Mouse (Mus musculus) heart, embryonic 14.5 days (tissue): ENCODE results near the gene Gm12695. TPM values are rescaled to one million over a fixed set of nuclear protein-coding genes. Genes with fewer than 3 reads are reported as not detected.

Source experiments
- ATAC-seq: fragments of 200-750 bp; cut with Nextera tagmentation; 2 replicates; pipeline ENCODE4 v1.8.0; 2017; ENCODE audit warnings: low read depth, moderate TSS enrichment; ENCODE audit not compliant: insufficient number of reproducible peaks, insufficient read depth, low FRiP score
- H3K27ac ChIP-seq, 2 experiments: fragments of 200-500 bp in 1 of 2; fragments of 300-500 bp in 1 of 2; sonication (generic) in 1 of 2; replicated peaks in 1 of 2; 2 replicates each; pipeline ENCODE4 v1.5.1; 2012 to 2014; ENCODE audit warnings: low read depth in 2 of 2, low read length in 2 of 2, control low read depth in 1 of 2, mild to moderate bottlenecking in 1 of 2, mixed read lengths in 1 of 2; ENCODE audit not compliant: control insufficient read depth in 1 of 2, insufficient read depth in 1 of 2
- H3K27me3 ChIP-seq: fragments of 300-500 bp; sonication (generic); 2 replicates; pipeline ENCODE4 v1.6.1; 2014; ENCODE audit warnings: mild to moderate bottlenecking, low read length, control low read depth; ENCODE audit not compliant: control insufficient read depth, insufficient read depth
- H3K36me3 ChIP-seq: fragments of 300-500 bp; sonication (generic); 2 replicates; pipeline ENCODE4 v1.6.1; 2014; ENCODE audit warnings: mild to moderate bottlenecking, control low read depth, low read length, mixed read lengths; ENCODE audit not compliant: control insufficient read depth, insufficient read depth
- H3K4me1 ChIP-seq, 2 experiments: fragments of 200-500 bp in 1 of 2; fragments of 300-500 bp in 1 of 2; sonication (generic) in 1 of 2; 2 replicates each; pipeline ENCODE4 v1.6.1; 2012 to 2014; ENCODE audit warnings: low read length in 2 of 2, control low read depth in 1 of 2, mixed read lengths in 1 of 2; ENCODE audit not compliant: control insufficient read depth in 2 of 2, insufficient read depth in 2 of 2
- H3K4me2 ChIP-seq: fragments of 300-500 bp; sonication (generic); 2 replicates; pipeline ENCODE4 v1.6.1; 2014; ENCODE audit warnings: mild to moderate bottlenecking, low read length
- H3K4me3 ChIP-seq, 2 experiments: fragments of 200-500 bp in 1 of 2; fragments of 300-500 bp in 1 of 2; sonication (generic) in 1 of 2; 2 replicates each; pipeline ENCODE4 v1.5.1; 2012 to 2014; ENCODE audit warnings: low read length in 2 of 2, mild to moderate bottlenecking in 2 of 2, control low read depth in 1 of 2, low read depth in 1 of 2, moderate library complexity in 1 of 2; ENCODE audit not compliant: control insufficient read depth in 1 of 2, insufficient read depth in 1 of 2
- H3K9ac ChIP-seq: fragments of 300-500 bp; sonication (generic); 2 replicates; pipeline ENCODE4 v1.6.1; 2014; ENCODE audit warnings: mild to moderate bottlenecking, low read length
- H3K9me3 ChIP-seq: fragments of 300-500 bp; sonication (generic); 2 replicates; pipeline ENCODE4 v1.6.1; 2016; ENCODE audit warnings: low read length, control low read depth; ENCODE audit not compliant: control insufficient read depth
- WGBS: fragments of 180-500 bp; shearing (Covaris S2); extraction: QIAGEN DNeasy Blood & Tissue Kit; methylation state at CpG from one replicate; pipeline ENCODE4 v1.1.7; 2014; 5-methylcytosine and 5-hydroxymethylcytosine counted together
- polyA plus RNA-seq: library from polyadenylated mRNA; unstranded; fragments of >200 nt; fragmentation: Nextera tagmentation; extraction: Ambion mirVana; gene quantifications from 2 replicates; pipeline ENCODE4 v1.2.1, GENCODE M21; 2014

Gene Gm12695
- polyA plus RNA-seq, 1 experiment from 2014 or later = not detected

- peaks cover 0 to 3% of the 10 kb centered on the region in 2 experiments; a peak in 2 of 4 replicates for H3K4me1 ChIP-seq
- no peaks in the 10 kb centered on the region for H3K36me3 ChIP-seq
- H3K27ac ChIP-seq = no peak overlapping the region
- H3K4me3 ChIP-seq = no peak overlapping the region
- H3K4me2 ChIP-seq = no peak overlapping the region
- no peaks in the 10 kb centered on the region for H3K27me3 ChIP-seq
- no peak for ATAC-seq
- no peaks in the 10 kb centered on the region for H3K9me3 ChIP-seq
- 39% methylated on average over 13 of the region's 13 CpGs for WGBS
- no peak overlapping the region for H3K9ac ChIP-seq
Measured at GRCm38 (mm10) chr4:96696614-96697360, 88.2 kb downstream of the Gm12695 start.

- ATAC-seq = no peak
- H3K9me3 ChIP-seq = no peaks in the 10 kb centered on the region
- no peak overlapping the region for H3K27ac ChIP-seq
- H3K4me2 ChIP-seq = no peak overlapping the region
- no peak overlapping the region for H3K4me3 ChIP-seq
- no peak overlapping the region for H3K9ac ChIP-seq
- no peaks in the 10 kb centered on the region for H3K36me3 ChIP-seq
- H3K27me3 ChIP-seq = no peaks in the 10 kb centered on the region
- 64% methylated on average over 2 of the region's 2 CpGs for WGBS
- no peaks in the 10 kb centered on the region for H3K4me1 ChIP-seq
Measured at GRCm38 (mm10) chr4:96687358-96687803, 97.6 kb downstream of the Gm12695 start.

- H3K27ac ChIP-seq = no peak overlapping the region
- no peak for ATAC-seq
- no peak overlapping the region for H3K9ac ChIP-seq
- WGBS = 36% methylated on average over 2 of the region's 2 CpGs
- no peaks in the 10 kb centered on the region for H3K27me3 ChIP-seq
- H3K4me3 ChIP-seq = no peak overlapping the region
- no peaks in the 10 kb centered on the region for H3K4me1 ChIP-seq
- no peaks in the 10 kb centered on the region for H3K9me3 ChIP-seq
- no peak overlapping the region for H3K4me2 ChIP-seq
- H3K36me3 ChIP-seq = no peaks in the 10 kb centered on the region
Measured at GRCm38 (mm10) chr4:96683474-96683873, 101.5 kb downstream of the Gm12695 start.

- no peaks in the 10 kb centered on the region for H3K36me3 ChIP-seq
- H3K4me3 ChIP-seq = no peak overlapping the region
- H3K27ac ChIP-seq = no peak overlapping the region
- H3K9me3 ChIP-seq = no peaks in the 10 kb centered on the region
- no peak overlapping the region for H3K9ac ChIP-seq
- no peaks in the 10 kb centered on the region for H3K4me1 ChIP-seq
- no peak for ATAC-seq
- H3K4me2 ChIP-seq = no peak overlapping the region
- no peaks in the 10 kb centered on the region for H3K27me3 ChIP-seq
Measured at GRCm38 (mm10) chr4:96680966-96681365, 104.0 kb downstream of the Gm12695 start.

GRCm38 (mm10) chr4:96680233-96680632 is 104.8 kb downstream of the Gm12695 start:
- Histone ChIP-seq H3K4me2 (no peak overlapping the region), H3K27ac (no peak overlapping the region), H3K36me3 (no peaks in the 10 kb centered on the region), H3K4me3 (no peak overlapping the region), H3K9me3 (no peaks in the 10 kb centered on the region), H3K4me1 (no peaks in the 10 kb centered on the region), H3K27me3 (no peaks in the 10 kb centered on the region), H3K9ac (no peak overlapping the region)
- 12% methylated on average over 1 of the region's 1 CpGs for WGBS
- ATAC-seq = no peak

Other genes starting within 250 kb of the Gm12695 start
- gene Cyp2j6, start 231.5 kb downstream of the Gm12695 start, polyA plus RNA-seq = 3.9 and 5.8 TPM in 2 replicates
- gene Cyp2j9, start 193.6 kb downstream of the Gm12695 start, polyA plus RNA-seq = 1.5 and 1.6 TPM in 2 replicates
- gene Cyp2j5, start 121.0 kb downstream of the Gm12695 start, polyA plus RNA-seq = not detected in 2 replicates